Mouse (Mus musculus) CH12.LX (cell line): ENCODE results near the gene Lmod2.

Source experiments
- CTCF ChIP-seq, 2 experiments: IDR thresholded peaks in 1 of 2; conservative IDR thresholded peaks in 1 of 2; 2 replicates each; pipeline ENCODE4 v1.5.1; 2011 to 2012; ENCODE audit warnings: low read depth in 2 of 2, low read length in 2 of 2, improper control_type of control experiment in 1 of 2, inconsistent platforms in 1 of 2, mild to moderate bottlenecking in 1 of 2, moderate library complexity in 1 of 2
- EP300 ChIP-seq: IDR thresholded peaks from 2 replicates; pipeline ENCODE4 v1.6.1; 2011; ENCODE audit warnings: low read length, improper control_type of control experiment
- HCFC1 ChIP-seq: IDR thresholded peaks from 2 replicates; pipeline ENCODE4 v1.6.1; 2012; ENCODE audit warnings: low read depth, mild to moderate bottlenecking, inconsistent platforms, low read length, improper control_type of control experiment
- KAT2A ChIP-seq: IDR thresholded peaks from 2 replicates; pipeline ENCODE4 v1.6.1; 2012; ENCODE audit warnings: low read length, improper control_type of control experiment, inconsistent platforms; ENCODE audit not compliant: insufficient replicate concordance
- MAFK ChIP-seq: IDR thresholded peaks from 2 replicates; pipeline ENCODE4 v1.6.1; 2011; ENCODE audit warnings: low read length, improper control_type of control experiment; ENCODE audit not compliant: insufficient replicate concordance
- MAZ ChIP-seq: IDR thresholded peaks from 2 replicates; pipeline ENCODE4 v1.6.1; 2012; ENCODE audit warnings: low read depth, mild to moderate bottlenecking, inconsistent platforms, low read length, improper control_type of control experiment, moderate library complexity
- PAX5 ChIP-seq: IDR thresholded peaks from 2 replicates; pipeline ENCODE4 v1.6.1; 2012; ENCODE audit warnings: low read length, inconsistent platforms, mixed read lengths
- TCF12 ChIP-seq: IDR thresholded peaks from 2 replicates; pipeline ENCODE4 v1.6.1; 2014; ENCODE audit warnings: low read depth, mild to moderate bottlenecking, inconsistent platforms, low read length, improper control_type of control experiment
- ZNF384 ChIP-seq: IDR thresholded peaks from 2 replicates; pipeline ENCODE4 v1.6.1; 2012; ENCODE audit warnings: low read depth, low read length, improper control_type of control experiment, inconsistent platforms

DNA sequence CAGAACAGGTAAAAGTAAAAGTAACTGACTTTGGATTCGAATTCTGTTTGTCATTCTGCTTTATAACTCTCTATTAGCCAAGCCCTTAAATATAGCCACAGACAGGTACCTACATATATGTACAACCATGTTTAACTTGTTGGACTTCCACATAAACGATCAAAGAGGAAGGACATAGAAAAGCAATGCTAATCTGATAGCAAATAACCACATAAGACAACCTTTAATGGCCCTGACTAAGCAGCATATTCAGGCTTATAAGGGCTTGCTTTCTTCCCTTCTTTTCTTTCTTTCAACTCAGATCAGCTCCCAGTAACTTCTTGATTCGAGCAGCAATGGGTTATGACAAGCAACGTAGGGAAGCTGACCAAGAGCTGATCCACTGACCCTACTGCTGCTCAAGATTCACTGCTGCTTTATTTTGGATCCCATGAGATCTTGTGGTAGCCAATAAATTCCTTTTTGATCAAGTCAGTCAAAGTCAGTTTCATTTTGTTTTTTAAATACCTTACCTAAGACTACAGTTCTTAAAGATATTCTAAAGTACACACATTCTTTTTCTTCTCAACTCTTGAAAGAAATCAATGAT, 49.6 kb downstream of the Lmod2 start:
- TF ChIP-seq CTCF (conservative IDR thresholded peaks at IDR 0.05 in 1 of 2, IDR thresholded peaks at IDR 0.05 in 1 of 2; ENCODE audit: low read depth in 2 of 2, low read length in 2 of 2) (no peak), PAX5 (no peak), TCF12 (no peak), MAFK (no peak), ZNF384 (no peak), MAZ (no peak), KAT2A (no peak), HCFC1 (no peak), EP300 (no peak)
